Mouse (Mus musculus) cerebellum, adult 8-10 months (tissue): ENCODE results near the gene 2810459M11Rik.

ENCODE experiments used
- DNase-seq: peaks from one replicate; pipeline ENCODE4 v3.0.0; 2022

2810459M11Rik gene

DNA sequence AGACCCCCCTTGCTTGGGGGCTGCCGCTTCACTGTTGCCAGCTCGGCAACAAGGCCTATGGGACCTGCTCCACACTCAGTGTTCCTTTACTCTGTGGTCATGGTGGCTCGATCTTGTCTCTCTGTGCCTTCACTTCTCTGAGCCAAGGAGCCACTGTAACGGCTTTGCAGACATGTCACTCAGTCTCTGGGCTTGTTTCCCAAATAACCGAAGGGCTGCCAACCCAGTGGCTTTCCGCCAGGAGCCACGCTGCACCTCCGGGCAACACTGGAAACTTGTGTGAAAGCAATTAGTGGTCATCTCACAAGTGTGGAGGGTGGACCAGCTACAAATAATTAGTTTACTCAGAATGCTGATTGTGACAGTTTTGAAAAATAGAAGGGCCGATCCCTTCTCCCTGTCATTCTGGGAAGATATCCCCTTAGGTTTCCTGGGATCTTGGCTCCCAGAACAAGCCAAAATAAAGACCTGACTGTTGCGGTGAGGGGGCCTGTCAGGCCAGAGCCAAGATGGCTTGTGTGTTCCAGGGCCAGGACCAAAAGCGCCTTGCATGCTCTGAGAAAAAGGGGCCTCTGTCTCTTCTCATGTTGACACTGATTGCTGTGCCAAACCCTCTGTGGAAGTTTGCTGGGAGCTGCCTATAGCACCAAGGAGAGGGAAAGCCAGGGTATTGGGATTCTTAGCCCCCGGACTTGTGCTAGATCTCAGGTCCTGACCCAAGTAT, 7.7 kb downstream of the 2810459M11Rik start:
- peak; percentile 67 for DNase-seq

DNA sequence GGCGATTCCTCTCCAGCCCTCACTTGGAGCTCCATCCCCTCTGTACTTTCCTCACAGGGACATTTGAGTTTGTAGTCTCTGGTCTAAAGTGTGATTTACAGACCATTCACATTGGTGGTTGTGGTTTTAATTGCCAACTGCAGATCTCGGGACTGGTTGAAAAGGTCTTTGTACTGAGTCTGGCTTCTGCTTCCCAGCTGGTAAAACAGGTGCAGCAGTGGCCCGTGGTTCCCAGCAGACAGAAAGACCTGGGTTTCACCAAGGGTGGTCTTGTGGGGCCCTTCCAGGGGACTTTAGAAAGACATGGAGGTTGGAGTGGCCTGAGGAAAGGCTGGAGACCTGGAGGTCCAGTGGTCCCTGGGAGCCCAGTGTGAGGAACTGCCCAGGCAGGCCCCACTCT, 9.3 kb downstream of the 2810459M11Rik start:
- DNase-seq: no peak

- no peak for DNase-seq
Measured at GRCm38 (mm10) chr1:86056284-86056683, 10.6 kb downstream of the 2810459M11Rik start.

GRCm38 (mm10) chr1:86058856-86059769, 13.4 kb downstream of the 2810459M11Rik start:
- DNase-seq: peak; percentile 96

GRCm38 (mm10) chr1:86062523-86062922, 16.9 kb downstream of the 2810459M11Rik start:
- DNase-seq: no peak

DNA sequence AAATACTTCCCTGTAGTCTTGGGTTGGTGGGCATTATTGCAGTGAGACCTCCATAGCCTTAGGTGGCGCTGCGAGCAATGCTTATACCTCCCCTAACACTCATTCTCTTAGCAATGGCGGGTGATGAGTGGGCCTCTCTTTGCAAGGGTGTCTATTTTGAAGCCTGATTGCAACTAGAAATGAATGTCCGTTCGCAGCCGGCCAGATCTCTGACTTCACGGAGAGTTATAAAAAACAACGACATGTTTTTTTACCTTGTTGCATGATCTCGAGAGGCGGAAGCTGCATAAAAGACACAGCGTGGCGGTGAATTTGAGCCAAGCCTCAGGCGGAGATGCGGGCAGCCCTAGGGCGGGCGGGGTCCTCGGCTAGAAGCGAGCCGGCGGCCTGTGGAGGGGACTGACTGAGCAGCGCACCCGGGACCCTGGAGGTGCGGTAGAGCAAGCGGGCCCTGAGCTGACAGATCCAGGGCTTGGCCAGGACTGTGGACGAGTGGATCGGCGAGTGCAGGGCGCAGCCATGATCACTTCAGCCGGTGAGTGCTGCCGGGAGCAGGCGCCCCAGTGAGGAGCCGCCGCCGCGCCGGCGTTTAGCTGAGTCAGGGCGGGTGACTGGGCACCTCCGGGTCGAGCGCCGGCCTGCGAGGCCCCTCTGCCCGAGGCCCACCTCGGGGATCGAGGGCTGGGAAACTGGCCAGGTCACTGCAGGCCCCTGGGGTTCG, 18.8 kb downstream of the 2810459M11Rik start, which contains the start of gene Psmd1:
TSS of gene Psmd1 (plus strand) at position 117 of the 721 bp plus-strand sequence.
- peak; percentile 85 for DNase-seq

GRCm38 (mm10) chr1:86076565-86076964, 30.9 kb downstream of the 2810459M11Rik start:
- no peak for DNase-seq

GRCm38 (mm10) chr1:86094413-86094812, 48.8 kb downstream of the 2810459M11Rik start:
- DNase-seq: no peak

- no peak for DNase-seq
Measured at GRCm38 (mm10) chr1:86105054-86105453, 59.4 kb downstream of the 2810459M11Rik start.
